Mouse (Mus musculus) cerebellum, adult 2 months (tissue): ENCODE measurements around the gene Foxm1. TPM values are rescaled to one million over a fixed set of nuclear protein-coding genes. Genes with fewer than 3 reads are reported as not detected.

Experiments
- DNase-seq, 2 experiments: peaks; one replicate each; pipeline ENCODE4 v3.0.0; 2021
- H3K27ac ChIP-seq: fragments of 200-500 bp; 2 replicates; pipeline ENCODE4 v1.5.1; 2012; ENCODE audit warnings: low read length, control low read depth, inconsistent platforms; ENCODE audit not compliant: insufficient read depth
- H3K27me3 ChIP-seq: fragments of 200-500 bp; 2 replicates; pipeline ENCODE4 v1.6.1; 2012; ENCODE audit warnings: inconsistent platforms, mild to moderate bottlenecking, low read length, moderate library complexity; ENCODE audit not compliant: control insufficient read depth, insufficient read depth
- H3K4me1 ChIP-seq: fragments of 200-500 bp; 2 replicates; pipeline ENCODE4 v1.6.1; 2011; ENCODE audit warnings: low read length; ENCODE audit not compliant: control insufficient read depth, insufficient read depth
- H3K4me3 ChIP-seq: fragments of 200-500 bp; replicated peaks from 2 replicates; pipeline ENCODE3; 2011; ENCODE audit warnings: mild to moderate bottlenecking, low read depth, low read length, control low read depth; ENCODE audit not compliant: insufficient read depth
- CTCF ChIP-seq: fragments of 200-500 bp; IDR thresholded peaks from 2 replicates; pipeline ENCODE4 v1.5.1; 2011; ENCODE audit warnings: low read depth, mild to moderate bottlenecking, control low read depth, low read length, moderate library complexity, borderline replicate concordance; ENCODE audit not compliant: insufficient read depth
- POLR2A ChIP-seq: fragments of 200-500 bp; IDR thresholded peaks from 2 replicates; pipeline ENCODE4 v1.6.1; 2011; ENCODE audit warnings: low read length, control low read depth, borderline replicate concordance; ENCODE audit not compliant: insufficient read depth
- WGBS: fragments of 180-500 bp; shearing (Covaris S2); methylation state at CpG from one replicate; pipeline ENCODE4 v1.1.7; 2018; 5-methylcytosine and 5-hydroxymethylcytosine counted together
- polyA plus RNA-seq: library from polyadenylated mRNA; depleted of rRNA; stranded (reverse); fragments of >200 nt; gene quantifications from 2 replicates; pipeline ENCODE4 v1.2.3, GENCODE M21; 2012; rRNA removed

The Foxm1 gene
- polyA plus RNA-seq, 1 experiment: 1.5 TPM

- TF ChIP-seq POLR2A (no peak), CTCF (no peak)
- no peak for DNase-seq
- no peaks in the 10 kb centered on the region for H3K27me3 ChIP-seq
- peaks cover 4% of the 10 kb centered on the region for H3K4me1 ChIP-seq
- H3K4me3 ChIP-seq: no peak overlapping the region
- H3K27ac ChIP-seq: no peak overlapping the region
- WGBS: 81% methylated on average over 3 of the region's 3 CpGs
Observed at GRCm38 (mm10) chr6:128421480-128421879, 58.7 kb downstream of the Foxm1 start.

GRCm38 (mm10) chr6:128423496-128424268 is 60.9 kb downstream of the Foxm1 start:
- H3K4me1 ChIP-seq: no peaks in the 10 kb centered on the region; the same call in 1 of the 2 replicates
- peak; percentile 47 to 48 for DNase-seq
- 34% methylated on average over 16 of the region's 16 CpGs for WGBS
- peak overlapping the region; percentile 82 for H3K4me3 ChIP-seq
- peak overlapping the region; percentile 64; the same call in 1 of the 2 replicates for H3K27ac ChIP-seq
- TF ChIP-seq CTCF: no peak
- TF ChIP-seq POLR2A: no peak
- H3K27me3 ChIP-seq: no peaks in the 10 kb centered on the region

- Histone ChIP-seq H3K4me3 (peak within 1 kb of the TSS; percentile 82), H3K4me1 (no peaks in the 10 kb centered on the region; the same call in 1 of the 2 replicates), H3K27ac (peak within 1 kb of the TSS; percentile 99), H3K27me3 (no peaks in the 10 kb centered on the region)
- peak; percentile 97 to 98 for DNase-seq
- TF ChIP-seq POLR2A (peak; percentile 95; the same call in 1 of the 2 replicates), CTCF (no peak)
- WGBS: under 1% methylated on average over 42 of the region's 42 CpGs
Observed at GRCm38 (mm10) chr6:128424269-128425019, 61.7 kb downstream of the Foxm1 start, which contains the start of gene Itfg2. Gene Itfg2 (minus strand): TSS chr6:128424931.

GRCm38 (mm10) chr6:128425046-128425445 is 62.3 kb downstream of the Foxm1 start:
- Histone ChIP-seq H3K27ac (peak overlapping the region; percentile 99; the same call in 1 of the 2 replicates), H3K27me3 (no peaks in the 10 kb centered on the region), H3K4me3 (peak overlapping the region; percentile 82), H3K4me1 (no peaks in the 10 kb centered on the region; the same call in 1 of the 2 replicates)
- 22% methylated on average over 9 of the region's 9 CpGs for WGBS
- peak in 1 of 2 experiments; percentile 43 for DNase-seq
- TF ChIP-seq POLR2A (no peak), CTCF (no peak)

Other genes starting within 250 kb of the Foxm1 start
- gene Tspan9, start 219.4 kb upstream of the Foxm1 start, polyA plus RNA-seq: 303 and 370 TPM in 2 replicates
- gene Tead4, start 62.1 kb upstream of the Foxm1 start, polyA plus RNA-seq: 4.7 and 5.5 TPM in 2 replicates
- 44.0 and 44.8 TPM in 2 replicates for gene Tulp3, start 7.1 kb upstream of the Foxm1 start, polyA plus RNA-seq
- gene Rhno1, start 56 bp upstream of the Foxm1 start, polyA plus RNA-seq: 11.1 and 11.9 TPM in 2 replicates
- 5.4 and 8.0 TPM in 2 replicates for gene Tex52, start 12.5 kb downstream of the Foxm1 start, polyA plus RNA-seq
- gene Gm44596, start 12.5 kb downstream of the Foxm1 start, polyA plus RNA-seq: not detected in 2 replicates
- 52.2 and 59.6 TPM in 2 replicates for gene Nrip2, start 36.3 kb downstream of the Foxm1 start, polyA plus RNA-seq
- 48.1 and 52.5 TPM in 2 replicates for gene Itfg2, start 62.0 kb downstream of the Foxm1 start, polyA plus RNA-seq
- gene Fkbp4, start 75.7 kb downstream of the Foxm1 start, polyA plus RNA-seq: 249 and 256 TPM in 2 replicates
- not detected in 2 replicates for gene Pzp, start 163.8 kb downstream of the Foxm1 start, polyA plus RNA-seq
- gene A2ml1, start 218.6 kb downstream of the Foxm1 start, polyA plus RNA-seq: 10.4 and 17.3 TPM in 2 replicates